Mouse (Mus musculus) embryonic facial prominence, embryonic 12.5 days (tissue): ENCODE data around the gene Ctnnd2. TPM values are rescaled to one million over a fixed set of nuclear protein-coding genes. Genes with fewer than 3 reads are reported as not detected.

Experiments used
- ATAC-seq: fragments of 200-750 bp; cut with Nextera tagmentation; 2 replicates; pipeline ENCODE4 v1.8.0; 2017; ENCODE audit not compliant: insufficient number of reproducible peaks, insufficient read depth, low FRiP score, low TSS enrichment
- H3K27ac ChIP-seq: fragments of 300-500 bp; sonication (generic); 2 replicates; pipeline ENCODE4 v1.5.1; 2016; ENCODE audit warnings: mild to moderate bottlenecking
- H3K27me3 ChIP-seq: fragments of 300-500 bp; sonication (generic); 2 replicates; pipeline ENCODE4 v1.6.1; 2016; ENCODE audit warnings: mild to moderate bottlenecking, moderate library complexity
- H3K36me3 ChIP-seq: fragments of 300-500 bp; sonication (generic); 2 replicates; pipeline ENCODE4 v1.6.1; 2016; ENCODE audit warnings: mild to moderate bottlenecking
- H3K4me1 ChIP-seq: fragments of 300-500 bp; sonication (generic); 2 replicates; pipeline ENCODE4 v1.6.1; 2016
- H3K4me2 ChIP-seq: fragments of 300-500 bp; sonication (generic); replicated peaks from 2 replicates; pipeline ENCODE4 v1.6.1; 2016; ENCODE audit warnings: mild to moderate bottlenecking, moderate library complexity
- H3K4me3 ChIP-seq: fragments of 300-500 bp; sonication (generic); 2 replicates; pipeline ENCODE4 v1.5.1; 2016; ENCODE audit warnings: mild to moderate bottlenecking
- H3K9ac ChIP-seq: fragments of 300-500 bp; sonication (generic); 2 replicates; pipeline ENCODE4 v1.6.1; 2016; ENCODE audit warnings: mild to moderate bottlenecking, moderate library complexity
- H3K9me3 ChIP-seq: fragments of 300-500 bp; sonication (generic); 2 replicates; pipeline ENCODE4 v1.6.1; 2016; ENCODE audit warnings: mild to moderate bottlenecking, moderate library complexity
- WGBS: fragments of 180-500 bp; shearing (Covaris S2); methylation state at CpG from one replicate; pipeline ENCODE4 v1.1.7; 2016; 5-methylcytosine and 5-hydroxymethylcytosine counted together
- polyA plus RNA-seq: library from polyadenylated mRNA; unstranded; fragments of >200 nt; fragmentation: Nextera tagmentation; extraction: Ambion mirVana; gene quantifications from 2 replicates; pipeline ENCODE4 v1.2.1, GENCODE M21; 2016

Gene Ctnnd2
- polyA plus RNA-seq, 1 experiment from 2014 or later: 13.5 TPM

DNA sequence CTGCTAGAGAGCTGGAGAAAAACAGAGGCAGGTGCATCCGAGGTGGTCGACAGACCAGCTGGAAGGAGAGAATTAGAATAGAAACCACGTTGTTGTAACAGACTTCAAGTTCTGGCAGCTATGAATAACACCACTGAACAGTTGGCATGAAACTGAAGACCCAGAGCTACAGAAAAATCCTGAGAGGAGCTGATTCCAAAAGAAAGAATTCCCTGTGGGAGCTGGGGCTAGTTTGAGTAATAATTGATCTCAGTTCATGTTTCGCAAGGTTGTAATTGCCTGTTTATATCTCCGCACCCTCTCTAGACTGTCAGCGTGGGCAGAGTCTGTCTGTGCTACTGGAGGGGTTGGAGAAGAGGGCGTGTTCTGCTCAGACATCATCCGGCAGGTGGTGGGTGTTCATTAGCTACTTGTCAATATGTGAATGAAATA lies 98.8 kb downstream of the Ctnnd2 start:
- Histone ChIP-seq H3K36me3 (no peaks in the 10 kb centered on the region), H3K4me3 (no peak overlapping the region), H3K4me1 (no peaks in the 10 kb centered on the region), H3K27ac (no peak overlapping the region), H3K27me3 (no peaks in the 10 kb centered on the region), H3K4me2 (no peak overlapping the region), H3K9me3 (no peaks in the 10 kb centered on the region), H3K9ac (no peak overlapping the region)
- 75% methylated on average over 8 of the region's 8 CpGs for WGBS
- no peak for ATAC-seq

DNA sequence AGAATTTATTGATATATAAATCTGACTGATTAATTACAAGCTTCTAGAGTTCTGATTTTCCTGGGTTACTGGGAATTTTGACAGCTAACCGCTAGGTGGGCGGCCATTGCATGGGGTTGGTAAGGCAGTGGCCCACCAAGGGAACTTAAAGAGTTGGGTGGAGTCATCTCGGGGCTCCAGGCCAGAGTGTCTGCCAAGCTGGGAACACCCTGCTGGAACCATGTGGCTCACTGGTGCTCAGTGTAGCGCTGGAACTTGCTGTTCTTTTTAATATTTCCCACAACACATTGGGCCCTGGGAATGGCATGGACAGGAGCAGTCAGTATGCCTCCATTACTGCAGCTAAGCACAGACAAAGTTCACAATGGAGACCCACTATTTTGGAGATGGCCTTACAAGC lies 99.9 kb downstream of the Ctnnd2 start:
- Histone ChIP-seq H3K4me3 (no peak overlapping the region), H3K27me3 (no peaks in the 10 kb centered on the region), H3K36me3 (no peaks in the 10 kb centered on the region), H3K4me1 (no peaks in the 10 kb centered on the region), H3K4me2 (no peak overlapping the region), H3K9me3 (no peaks in the 10 kb centered on the region), H3K9ac (no peak overlapping the region), H3K27ac (no peak overlapping the region)
- 84% methylated on average over 4 of the region's 4 CpGs for WGBS
- ATAC-seq: no peak

DNA sequence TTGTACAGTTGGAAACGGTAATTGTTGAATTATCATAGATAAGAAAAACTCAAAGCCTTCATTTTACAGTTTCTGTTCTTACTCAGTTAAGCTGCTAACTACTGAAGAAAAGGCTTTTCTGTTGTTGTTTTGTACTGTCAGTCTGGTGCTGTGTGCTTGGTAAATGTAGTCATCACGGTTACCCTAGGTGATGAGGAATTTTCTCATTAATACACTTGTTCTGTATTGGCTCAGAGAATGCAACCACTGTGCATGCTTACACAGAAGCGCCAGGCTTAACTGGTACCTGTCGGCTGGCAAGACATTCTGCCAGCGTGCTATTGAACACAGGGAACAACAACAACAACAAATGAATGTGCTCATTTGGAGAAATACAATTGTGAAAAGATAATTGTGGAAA lies 103.3 kb downstream of the Ctnnd2 start:
- Histone ChIP-seq H3K4me1 (no peaks in the 10 kb centered on the region), H3K4me2 (no peak overlapping the region), H3K9me3 (no peaks in the 10 kb centered on the region), H3K36me3 (no peaks in the 10 kb centered on the region), H3K4me3 (no peak overlapping the region), H3K9ac (no peak overlapping the region), H3K27ac (no peak overlapping the region), H3K27me3 (no peaks in the 10 kb centered on the region)
- 87% methylated on average over 5 of the region's 5 CpGs for WGBS
- ATAC-seq: no peak

DNA sequence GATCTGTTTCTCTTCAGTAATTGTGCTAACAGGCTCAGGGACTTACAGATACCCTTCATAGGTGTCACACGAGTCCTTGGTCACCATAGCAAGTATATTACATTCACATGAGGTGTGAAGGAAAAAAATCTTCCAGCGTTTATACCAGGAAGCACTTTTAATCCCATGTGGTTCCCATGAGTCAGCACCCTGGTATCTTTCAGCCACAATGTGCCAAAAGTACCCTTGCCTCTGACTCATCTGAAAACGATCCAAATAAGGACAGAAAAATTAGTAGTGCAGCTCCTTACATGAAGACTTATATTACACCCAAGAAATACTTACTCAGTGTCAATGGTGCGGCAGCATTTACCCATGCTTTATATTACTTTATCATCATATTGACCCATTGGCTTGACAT lies 104.3 kb downstream of the Ctnnd2 start:
- Histone ChIP-seq H3K9me3 (no peaks in the 10 kb centered on the region), H3K4me3 (no peak overlapping the region), H3K4me2 (no peak overlapping the region), H3K4me1 (no peaks in the 10 kb centered on the region), H3K27ac (no peak overlapping the region), H3K36me3 (no peaks in the 10 kb centered on the region), H3K9ac (no peak overlapping the region), H3K27me3 (no peaks in the 10 kb centered on the region)
- WGBS: 79% methylated on average over 4 of the region's 4 CpGs
- ATAC-seq: no peak

DNA sequence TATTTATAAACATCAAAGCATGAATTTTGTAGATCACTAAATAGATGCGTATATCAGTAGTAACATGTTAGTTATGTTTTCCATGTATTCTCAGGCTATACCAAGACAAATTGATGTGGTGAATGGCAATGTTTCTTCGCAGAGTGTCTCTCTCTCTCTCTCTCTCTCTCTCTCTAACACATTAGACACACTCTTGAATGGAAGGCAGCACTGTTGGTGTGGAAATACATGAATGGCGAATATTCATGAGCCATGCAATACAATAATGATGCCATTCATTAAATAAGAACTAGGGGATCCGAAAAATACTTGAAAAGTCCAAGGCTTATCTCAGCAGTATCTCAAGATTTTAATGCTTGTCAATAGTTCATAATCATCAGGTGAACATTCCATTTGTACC lies 106.2 kb downstream of the Ctnnd2 start:
- WGBS: 87% methylated on average over 4 of the region's 4 CpGs
- H3K9me3 ChIP-seq: no peaks in the 10 kb centered on the region
- no peaks in the 10 kb centered on the region for H3K27me3 ChIP-seq
- H3K4me3 ChIP-seq: no peak overlapping the region
- no peak overlapping the region for H3K9ac ChIP-seq
- no peaks in the 10 kb centered on the region for H3K4me1 ChIP-seq
- H3K4me2 ChIP-seq: no peak overlapping the region
- no peak overlapping the region for H3K27ac ChIP-seq
- no peak for ATAC-seq
- no peaks in the 10 kb centered on the region for H3K36me3 ChIP-seq

DNA sequence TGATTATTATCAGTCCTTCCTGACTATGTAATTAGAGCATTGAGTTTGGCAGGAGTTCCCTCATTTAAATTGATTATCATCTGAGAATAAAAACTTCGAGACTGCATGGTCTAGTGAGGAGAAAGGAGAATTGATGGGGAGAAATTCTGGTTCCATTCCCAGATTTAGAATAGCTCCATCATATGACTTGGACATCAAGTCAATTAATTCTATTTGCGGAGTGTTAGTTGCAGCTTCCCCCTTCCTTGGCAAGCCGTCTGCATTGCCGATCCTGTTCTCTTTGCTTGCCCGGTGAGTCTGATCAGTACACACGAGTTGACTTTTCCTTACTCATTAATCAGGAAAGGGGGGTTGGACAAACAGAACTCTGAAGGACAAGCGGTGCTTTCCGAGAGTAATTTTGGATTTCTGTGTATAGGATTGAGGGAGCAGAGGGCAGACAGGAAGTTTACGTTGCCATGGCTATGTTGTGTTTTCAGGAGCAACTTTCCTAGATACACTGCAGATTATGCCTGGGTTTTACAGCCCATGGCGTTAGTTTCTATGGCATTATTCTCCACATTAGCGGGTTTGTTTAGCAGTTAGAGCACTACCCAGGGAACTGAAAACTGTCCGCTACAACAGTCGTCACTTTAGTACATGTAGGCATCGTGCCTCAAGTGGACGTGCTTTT lies 113.3 kb downstream of the Ctnnd2 start:
- no peak overlapping the region for H3K4me3 ChIP-seq
- H3K9me3 ChIP-seq: no peaks in the 10 kb centered on the region
- H3K36me3 ChIP-seq: no peaks in the 10 kb centered on the region
- no peaks in the 10 kb centered on the region for H3K4me1 ChIP-seq
- H3K9ac ChIP-seq: no peak overlapping the region
- H3K4me2 ChIP-seq: no peak overlapping the region
- H3K27me3 ChIP-seq: no peaks in the 10 kb centered on the region
- no peak for ATAC-seq
- H3K27ac ChIP-seq: no peak overlapping the region
- 82% methylated on average over 15 of the region's 15 CpGs for WGBS

DNA sequence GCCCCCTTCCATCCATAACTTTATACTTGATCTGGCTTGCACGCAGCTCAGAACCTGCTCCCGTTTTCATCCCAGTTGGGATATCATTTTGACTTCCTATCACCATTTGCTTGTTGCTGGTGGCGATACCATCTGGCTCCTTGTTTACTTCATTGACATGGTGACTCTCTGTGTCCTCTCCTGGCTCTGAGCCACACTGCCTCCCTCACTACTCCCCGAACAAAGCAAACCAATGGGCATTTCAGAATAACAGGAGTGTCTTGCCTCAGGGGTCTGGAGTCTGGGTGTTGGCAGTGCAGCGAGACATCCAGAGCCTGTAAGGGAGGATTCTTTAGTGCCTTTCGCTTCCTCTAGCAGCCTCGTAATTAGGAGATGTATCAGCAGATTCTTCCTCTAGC lies 113.9 kb downstream of the Ctnnd2 start:
- Histone ChIP-seq H3K27me3 (no peaks in the 10 kb centered on the region), H3K27ac (no peak overlapping the region), H3K4me3 (no peak overlapping the region), H3K4me1 (no peaks in the 10 kb centered on the region), H3K9me3 (no peaks in the 10 kb centered on the region), H3K9ac (no peak overlapping the region), H3K36me3 (no peaks in the 10 kb centered on the region), H3K4me2 (no peak overlapping the region)
- no peak for ATAC-seq
- WGBS: 75% methylated on average over 7 of the region's 7 CpGs

DNA sequence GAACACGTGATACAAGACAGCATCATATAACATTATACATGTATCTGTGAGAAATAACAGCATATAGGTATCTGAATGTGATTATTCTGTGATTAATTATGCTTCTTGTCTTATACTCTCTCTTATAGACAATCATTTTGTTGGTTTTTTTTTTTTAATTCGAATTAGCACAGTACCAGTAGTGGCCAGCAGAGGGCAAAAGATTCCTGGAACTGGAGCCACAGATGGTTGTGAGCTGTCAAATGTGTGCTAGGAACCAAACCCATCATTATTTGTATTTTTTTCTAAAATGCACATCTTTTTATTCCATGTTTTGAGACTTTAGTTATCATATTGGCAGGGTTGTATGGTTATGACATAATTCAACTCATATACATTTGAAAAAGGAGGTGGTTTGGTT lies 130.4 kb downstream of the Ctnnd2 start:
- ATAC-seq: no peak
- H3K4me3 ChIP-seq: no peak overlapping the region
- no peaks in the 10 kb centered on the region for H3K9me3 ChIP-seq
- no peaks in the 10 kb centered on the region for H3K36me3 ChIP-seq
- no peaks in the 10 kb centered on the region for H3K4me1 ChIP-seq
- H3K27me3 ChIP-seq: no peaks in the 10 kb centered on the region
- WGBS: 59% methylated on average over 2 of the region's 2 CpGs
- no peak overlapping the region for H3K9ac ChIP-seq
- no peak overlapping the region for H3K27ac ChIP-seq
- no peak overlapping the region for H3K4me2 ChIP-seq

DNA sequence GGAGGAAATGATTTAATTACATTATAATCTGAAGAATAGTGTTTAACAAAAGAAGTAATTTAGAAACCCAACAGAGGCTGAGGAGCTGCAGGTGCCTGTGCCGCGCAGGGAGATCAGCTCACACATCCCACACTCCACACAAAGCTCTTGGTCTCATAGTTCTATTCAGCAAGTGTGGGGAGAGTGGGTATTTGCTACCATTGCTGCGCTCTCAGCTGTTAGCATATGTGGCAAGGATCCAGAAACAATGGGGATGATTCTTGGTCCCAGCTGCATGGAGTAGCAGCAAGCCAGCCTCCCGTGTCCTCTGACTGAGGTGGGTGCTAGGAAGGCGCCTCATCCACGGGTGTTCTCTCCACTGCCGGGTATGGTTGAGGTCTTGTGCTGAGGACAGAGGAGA lies 134.0 kb downstream of the Ctnnd2 start:
- H3K36me3 ChIP-seq: no peaks in the 10 kb centered on the region
- H3K27me3 ChIP-seq: no peaks in the 10 kb centered on the region
- 86% methylated on average over 7 of the region's 7 CpGs for WGBS
- no peak overlapping the region for H3K4me3 ChIP-seq
- H3K9me3 ChIP-seq: no peaks in the 10 kb centered on the region
- H3K4me1 ChIP-seq: no peaks in the 10 kb centered on the region
- H3K9ac ChIP-seq: no peak overlapping the region
- no peak overlapping the region for H3K4me2 ChIP-seq
- ATAC-seq: no peak
- no peak overlapping the region for H3K27ac ChIP-seq

DNA sequence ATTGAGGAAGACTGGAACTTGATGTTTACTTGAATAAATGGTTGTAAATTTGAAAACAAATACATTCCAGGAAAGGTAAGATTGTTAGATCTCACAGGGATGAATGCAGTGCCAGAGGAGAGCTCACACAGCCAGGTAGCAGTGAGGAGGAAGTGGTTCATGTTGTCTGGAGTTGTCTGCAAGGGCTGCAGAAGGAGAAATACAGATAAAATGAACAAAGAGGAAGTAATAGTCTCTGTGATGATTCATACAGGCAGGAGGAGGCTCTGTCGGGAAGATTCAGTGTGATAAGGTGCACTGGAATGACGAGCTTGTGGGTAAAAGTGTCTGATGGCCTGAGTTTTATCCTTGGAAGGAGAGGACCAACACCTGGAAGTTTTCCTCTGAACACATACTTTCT lies 150.2 kb downstream of the Ctnnd2 start:
- Histone ChIP-seq H3K27ac (no peak overlapping the region), H3K36me3 (no peaks in the 10 kb centered on the region), H3K9ac (no peak overlapping the region), H3K4me3 (no peak overlapping the region), H3K4me2 (no peak overlapping the region), H3K27me3 (no peaks in the 10 kb centered on the region), H3K9me3 (no peaks in the 10 kb centered on the region), H3K4me1 (no peaks in the 10 kb centered on the region)
- no peak for ATAC-seq
- WGBS: 71% methylated on average over 2 of the region's 2 CpGs

DNA sequence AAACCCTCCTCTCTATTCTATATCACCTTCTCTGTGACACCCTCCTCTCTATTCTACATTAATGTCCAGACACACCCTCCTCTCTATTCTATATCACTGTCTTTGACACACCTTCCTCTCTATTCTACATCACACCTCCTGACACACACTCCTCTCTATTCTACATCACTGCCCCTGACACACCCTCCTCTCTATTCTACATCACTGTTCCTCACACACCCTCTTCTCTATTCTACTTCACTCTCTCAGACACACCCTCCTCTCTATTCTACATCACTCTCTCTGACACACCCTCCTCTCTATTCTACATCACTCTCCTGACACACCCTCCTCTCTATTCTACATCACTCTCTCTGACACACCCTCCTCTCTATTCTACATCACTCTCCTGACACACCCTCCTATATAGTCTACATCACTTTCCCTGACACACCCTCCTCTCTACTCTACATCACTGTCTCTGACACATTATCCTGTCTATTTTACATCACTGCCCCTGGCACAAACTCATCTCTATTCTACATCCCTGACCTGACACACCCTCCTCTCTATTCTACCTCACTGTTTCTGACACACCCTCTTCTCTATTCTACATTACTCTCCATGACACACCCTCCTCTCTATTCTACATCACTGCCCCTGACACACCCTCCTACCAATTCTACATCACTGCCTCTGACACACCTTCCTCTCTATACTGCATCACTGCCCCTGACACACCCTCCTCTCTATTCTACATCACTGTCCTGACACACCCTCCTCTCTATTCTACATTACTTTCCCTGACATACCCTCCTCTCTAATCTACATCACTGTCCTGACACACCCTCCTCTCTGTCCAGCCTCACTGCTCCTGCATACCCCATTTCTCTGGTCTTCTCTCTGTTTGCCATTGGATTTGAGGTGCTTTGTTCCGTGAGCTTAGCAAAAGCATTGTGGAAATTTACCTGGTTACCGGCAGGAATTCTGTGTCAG lies 161.2 kb downstream of the Ctnnd2 start:
- Histone ChIP-seq H3K4me2 (no peak overlapping the region), H3K36me3 (no peaks in the 10 kb centered on the region), H3K9me3 (no peaks in the 10 kb centered on the region), H3K4me3 (no peak overlapping the region), H3K27ac (no peak overlapping the region), H3K27me3 (no peaks in the 10 kb centered on the region), H3K4me1 (no peaks in the 10 kb centered on the region), H3K9ac (no peak overlapping the region)
- WGBS: 81% methylated on average over 2 of the region's 2 CpGs
- no peak for ATAC-seq

DNA sequence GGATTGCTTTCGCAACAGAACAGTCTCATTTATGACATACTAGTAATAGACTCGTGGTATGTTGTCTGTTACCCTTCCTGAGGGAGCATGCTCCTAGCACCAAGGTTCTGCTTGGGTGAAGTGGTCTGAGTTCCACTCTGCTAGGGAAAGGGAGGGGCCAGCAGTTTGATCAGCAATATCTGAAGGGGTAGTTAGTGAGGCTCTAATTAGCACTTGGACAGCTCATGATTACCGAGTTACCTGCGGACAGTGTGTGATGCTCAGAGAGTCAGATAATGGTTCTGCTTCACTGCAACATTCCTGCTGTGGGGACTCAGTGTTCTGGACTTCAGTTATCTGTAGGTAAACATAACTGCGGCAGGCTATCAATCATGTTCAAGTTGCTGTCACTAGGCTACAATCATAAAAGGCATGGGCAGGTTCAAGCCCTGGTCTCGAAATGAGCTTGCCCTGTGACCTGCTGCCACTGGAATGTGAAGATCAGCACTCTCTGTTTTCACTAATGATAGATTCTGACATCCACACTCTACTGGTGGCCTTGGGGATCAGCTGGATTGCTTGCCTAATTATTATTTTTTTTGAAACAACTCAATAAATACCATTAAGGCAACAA lies 166.3 kb downstream of the Ctnnd2 start:
- no peak for ATAC-seq
- no peaks in the 10 kb centered on the region for H3K9me3 ChIP-seq
- no peak overlapping the region for H3K9ac ChIP-seq
- no peak overlapping the region for H3K27ac ChIP-seq
- H3K4me3 ChIP-seq: no peak overlapping the region
- no peak overlapping the region for H3K4me2 ChIP-seq
- no peaks in the 10 kb centered on the region for H3K4me1 ChIP-seq
- H3K36me3 ChIP-seq: no peaks in the 10 kb centered on the region
- WGBS: 64% methylated on average over 6 of the region's 6 CpGs
- no peaks in the 10 kb centered on the region for H3K27me3 ChIP-seq
